Mouse (Mus musculus) liver, embryonic 14.5 days (tissue): Measurements from ENCODE around the gene Baiap2l1. TPM values are rescaled to one million over a fixed set of nuclear protein-coding genes. Genes with fewer than 3 reads are reported as not detected.

ENCODE experiments used
- ATAC-seq: fragments of 200-750 bp; cut with Nextera tagmentation; 2 replicates; pipeline ENCODE4 v1.8.0; 2017; ENCODE audit warnings: moderate number of reproducible peaks, mild to moderate bottlenecking, moderate library complexity; ENCODE audit not compliant: insufficient read depth
- DNase-seq, 3 experiments: peaks; one replicate each; pipeline ENCODE4 v3.0.0-alpha.2; 2012 to 2013; ENCODE audit warnings: low read depth in 3 of 3, low spot score in 3 of 3
- H3K27ac ChIP-seq: fragments of 300-500 bp; sonication (generic); 2 replicates; pipeline ENCODE4 v1.5.1; 2014; ENCODE audit warnings: moderate library complexity, mild to moderate bottlenecking, control low read depth, inconsistent platforms
- H3K27me3 ChIP-seq: fragments of 300-500 bp; sonication (generic); 2 replicates; pipeline ENCODE4 v1.6.1; 2014; ENCODE audit warnings: mild to moderate bottlenecking, low read length, moderate library complexity; ENCODE audit not compliant: control insufficient read depth, insufficient read depth
- H3K36me3 ChIP-seq: fragments of 300-500 bp; sonication (generic); replicated peaks from 2 replicates; pipeline ENCODE4 v1.6.1; 2014; ENCODE audit warnings: low read depth; ENCODE audit not compliant: control insufficient read depth, insufficient read depth
- H3K4me1 ChIP-seq, 2 experiments: fragments of 200-500 bp in 1 of 2; fragments of 300-500 bp in 1 of 2; sonication (generic) in 1 of 2; replicated peaks; 2 replicates each; pipeline ENCODE4 v1.6.1; 2012 to 2014; ENCODE audit warnings: antibody characterized with exemption in 1 of 2, inconsistent platforms in 1 of 2, low read length in 1 of 2; ENCODE audit not compliant: control insufficient read depth in 2 of 2, insufficient read depth in 2 of 2
- H3K4me2 ChIP-seq: fragments of 300-500 bp; sonication (generic); 2 replicates; pipeline ENCODE4 v1.6.1; 2014; ENCODE audit warnings: low read depth, mild to moderate bottlenecking, control low read depth, moderate library complexity
- H3K4me3 ChIP-seq, 2 experiments: fragments of 200-500 bp in 1 of 2; fragments of 300-500 bp in 1 of 2; sonication (generic) in 1 of 2; 2 replicates each; pipeline ENCODE4 v1.5.1; 2012 to 2014; ENCODE audit warnings: low read depth in 2 of 2, low read length in 2 of 2, mild to moderate bottlenecking in 2 of 2, control low read depth in 1 of 2, inconsistent platforms in 1 of 2, moderate library complexity in 1 of 2; ENCODE audit not compliant: insufficient read depth in 1 of 2
- H3K9ac ChIP-seq: fragments of 300-500 bp; sonication (generic); replicated peaks from 2 replicates; pipeline ENCODE4 v1.6.1; 2014; ENCODE audit warnings: mild to moderate bottlenecking, control low read depth, moderate library complexity
- H3K9me3 ChIP-seq: fragments of 300-500 bp; sonication (generic); 2 replicates; pipeline ENCODE4 v1.6.1; 2016; ENCODE audit warnings: low read length, mixed read lengths; ENCODE audit not compliant: control insufficient read depth
- CTCF ChIP-seq: IDR thresholded peaks from 2 replicates; pipeline ENCODE4 v1.5.1; 2016; ENCODE audit warnings: antibody characterized with exemption, low read depth, control low read depth
- EP300 ChIP-seq: IDR thresholded peaks from 2 replicates; pipeline ENCODE4 v1.6.1; 2016; ENCODE audit warnings: antibody characterized with exemption, low read depth
- WGBS: fragments of 180-500 bp; shearing (Covaris S2); extraction: QIAGEN DNeasy Blood & Tissue Kit; methylation state at CpG from one replicate; pipeline ENCODE4 v1.1.7; 2014; ENCODE audit not compliant: insufficient replicate concordance; 5-methylcytosine and 5-hydroxymethylcytosine counted together
- polyA plus RNA-seq, 2 experiments: library from polyadenylated mRNA; depleted of rRNA in 1 of 2; stranded (reverse) in 1 of 2; unstranded in 1 of 2; fragments of >200 nt; fragmentation: Nextera tagmentation in 1 of 2; extraction: Ambion mirVana in 1 of 2; gene quantifications; 2 replicates each; pipeline versions ENCODE4 v1.2.1 to v1.2.3; 2012 to 2014

Baiap2l1 gene
- polyA plus RNA-seq, 2 experiments: 2.4 to 3.8 TPM

- Histone ChIP-seq H3K27me3 (no peaks in the 10 kb centered on the region), H3K9me3 (no peaks in the 10 kb centered on the region), H3K36me3 (no peaks in the 10 kb centered on the region), H3K4me1 (no peaks in the 10 kb centered on the region), H3K4me2 (no peak overlapping the region), H3K4me3 (no peak overlapping the region), H3K9ac (no peak overlapping the region), H3K27ac (no peak overlapping the region)
- DNase-seq: no peak
- WGBS: 70% methylated on average over 5 of the region's 5 CpGs
- TF ChIP-seq CTCF (no peak), EP300 (no peak)
- ATAC-seq: no peak
Measured at GRCm38 (mm10) chr5:144284599-144284998, 73.3 kb downstream of the Baiap2l1 start.

DNA sequence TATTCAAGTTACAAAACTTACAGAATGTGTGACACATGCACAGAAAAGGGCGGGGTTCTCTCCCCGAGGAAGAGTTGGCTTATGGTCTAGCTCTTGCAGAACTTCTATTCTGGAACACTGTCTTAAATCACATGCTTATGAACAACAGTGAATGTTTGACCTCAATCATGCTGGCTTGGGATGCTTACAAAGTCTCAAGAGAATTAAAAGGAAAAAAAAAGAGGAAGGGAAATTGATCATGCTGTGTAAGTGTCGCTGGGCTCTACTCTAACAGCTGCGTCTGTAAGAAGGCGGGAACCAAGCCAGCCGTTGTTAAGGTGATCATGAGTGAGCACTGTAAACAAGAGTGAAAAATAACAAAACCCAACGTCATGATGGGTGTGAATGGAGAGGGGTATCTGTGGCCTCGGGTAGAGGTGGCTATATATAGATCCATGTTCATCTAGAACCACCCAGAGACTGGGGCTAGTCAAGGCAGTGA lies 74.3 kb downstream of the Baiap2l1 start:
- Histone ChIP-seq H3K9ac (no peak overlapping the region), H3K27me3 (no peaks in the 10 kb centered on the region), H3K36me3 (no peaks in the 10 kb centered on the region), H3K27ac (no peak overlapping the region), H3K4me3 (no peak overlapping the region), H3K4me1 (no peaks in the 10 kb centered on the region), H3K4me2 (no peak overlapping the region), H3K9me3 (no peaks in the 10 kb centered on the region)
- no peak for DNase-seq
- WGBS: 41% methylated on average over 8 of the region's 8 CpGs
- no peak for TF ChIP-seq EP300
- TF ChIP-seq CTCF: no peak
- ATAC-seq: no peak

GRCm38 (mm10) chr5:144282470-144283260 lies 75.2 kb downstream of the Baiap2l1 start:
- no peaks in the 10 kb centered on the region for H3K27me3 ChIP-seq
- H3K4me3 ChIP-seq: no peak overlapping the region
- ATAC-seq (no peak), DNase-seq (no peak)
- no peaks in the 10 kb centered on the region for H3K4me1 ChIP-seq
- H3K36me3 ChIP-seq: no peaks in the 10 kb centered on the region
- no peak for TF ChIP-seq CTCF
- no peak for TF ChIP-seq EP300
- 64% methylated on average over 11 of the region's 11 CpGs for WGBS
- no peak overlapping the region for H3K4me2 ChIP-seq
- H3K9ac ChIP-seq: no peak overlapping the region
- no peaks in the 10 kb centered on the region for H3K9me3 ChIP-seq
- H3K27ac ChIP-seq: no peak overlapping the region

GRCm38 (mm10) chr5:144279926-144280325 lies 78.0 kb downstream of the Baiap2l1 start:
- Histone ChIP-seq H3K4me1 (no peaks in the 10 kb centered on the region), H3K27ac (no peak overlapping the region), H3K4me3 (no peak overlapping the region), H3K36me3 (no peaks in the 10 kb centered on the region), H3K9me3 (no peaks in the 10 kb centered on the region), H3K27me3 (no peaks in the 10 kb centered on the region), H3K4me2 (no peak overlapping the region), H3K9ac (no peak overlapping the region)
- TF ChIP-seq CTCF (no peak), EP300 (no peak)
- 83% methylated on average over 13 of the region's 13 CpGs for WGBS
- no peak for DNase-seq
- ATAC-seq: no peak

- ATAC-seq (no peak), DNase-seq (no peak)
Measured at GRCm38 (mm10) chr5:144279081-144279541, 78.8 kb downstream of the Baiap2l1 start.

More at GRCm38 (mm10) chr5:144279081-144279541, 78.8 kb downstream of the Baiap2l1 start:
- no peaks in the 10 kb centered on the region for H3K36me3 ChIP-seq
- no peak overlapping the region for H3K27ac ChIP-seq
- no peaks in the 10 kb centered on the region for H3K27me3 ChIP-seq
- H3K9ac ChIP-seq: no peak overlapping the region
- H3K4me1 ChIP-seq: no peaks in the 10 kb centered on the region
- TF ChIP-seq CTCF: peak; percentile 11; the same call in 1 of the 2 replicates
- TF ChIP-seq EP300: no peak
- H3K4me3 ChIP-seq: no peak overlapping the region
- no peaks in the 10 kb centered on the region for H3K9me3 ChIP-seq
- no peak overlapping the region for H3K4me2 ChIP-seq
- 72% methylated on average over 9 of the region's 9 CpGs for WGBS
